ENCODE assay signal across 22 mouse cellular contexts in genomic region chr10:4092990-4093389, GRCm38 (mm10).
DNase-seq lines count a peak whose midpoint lies in the region; ATAC-seq and TF ChIP-seq lines count a peak whose summit lies in the region.
"Had no signal": no experiment of that assay in that cellular context is flagged by ENCODE, and none has a peak within 500 bp of the region (broad histone marks: within the 10 kb centered on the region; RNA-seq: fewer than 3 reads in every experiment).

No protein-coding gene starts in this region.

- no peak for TF ChIP-seq POLR2A in heart, adult 2 months (IDR thresholded peaks at IDR 0.05; ENCODE audit: insufficient read depth, low read depth, low read length)

- DNase-seq in forebrain, embryonic 11.5 days (ENCODE audit: low spot score) = peak; percentile 28
- no peak for DNase-seq in forebrain, embryonic 10.5 days (ENCODE audit: extremely low spot score, low spot score)
- DNase-seq in heart, adult 11 months = peak; percentile 74
- DNase-seq in heart, postnatal 14 days = no peak
- peak; percentile 56 for DNase-seq in heart, embryonic 10.5 days (ENCODE audit: low spot score)
- no peak for DNase-seq in heart, adult 2 months
- DNase-seq in gastrocnemius, adult 18-20 months (ENCODE audit: low spot score) = no peak
- DNase-seq: adrenal gland, adult 2 months; adrenal gland, adult 8-10 months; adrenal gland, postnatal 10 days; adrenal gland, postnatal 14 days; adrenal gland, postnatal 25 days; adrenal gland, postnatal 36 days; B cell, adult 2 months; cerebellum, adult 11 months; cerebellum, adult 11-12 months had no signal

- no peak overlapping the region for H3K27ac ChIP-seq in forebrain, embryonic 11.5 days (ENCODE audit: low read depth, low read length)
- no peak overlapping the region for H3K27ac ChIP-seq in forebrain, embryonic 10.5 days
- no peak overlapping the region for H3K27ac ChIP-seq in heart, embryonic 10.5 days
- no peak overlapping the region for H3K27ac ChIP-seq in heart, adult 2 months

- H3K4me1 ChIP-seq in forebrain, embryonic 11.5 days (replicated peaks; ENCODE audit: control insufficient read depth, insufficient read depth, low read length) = no peaks in the 10 kb centered on the region
- no peaks in the 10 kb centered on the region for H3K4me1 ChIP-seq in forebrain, embryonic 10.5 days
- H3K4me1 ChIP-seq in heart, embryonic 10.5 days = 0 out of 2 replicates have a peak, but pooled peaks cover 5% of the 10 kb centered on the region
- H3K4me1 ChIP-seq in heart, adult 2 months (ENCODE audit: control insufficient read depth, insufficient read depth, low read length) = no peaks in the 10 kb centered on the region

- no peaks in the 10 kb centered on the region for H3K9me3 ChIP-seq in forebrain, embryonic 11.5 days (ENCODE audit: control insufficient read depth, low read length)
- no peaks in the 10 kb centered on the region for H3K9me3 ChIP-seq in forebrain, embryonic 10.5 days
- H3K9me3 ChIP-seq in heart, embryonic 10.5 days = no peaks in the 10 kb centered on the region
- H3K9me3 ChIP-seq: G1E had no signal

- WGBS in forebrain, embryonic 11.5 days = 90% methylated on average over 8 of the region's 8 CpGs
- 93% methylated on average over 8 of the region's 8 CpGs for WGBS in forebrain, embryonic 10.5 days
- 84% methylated on average over 8 of the region's 8 CpGs for WGBS in heart, embryonic 10.5 days
- WGBS in heart, adult 2 months = 94% methylated on average over 8 of the region's 8 CpGs

- intact Hi-C loops in heart, postnatal 14 days (cut with DNase I) = no loop called here
- intact Hi-C loops in heart, adult 2 months (cut with DNase I) = loop anchor here (5.0 kb wide), 1 partner anchor 39 kb away; no protein-coding TSS in a partner anchor

- no peak for TF ChIP-seq CTCF in heart, adult 2 months (IDR thresholded peaks at IDR 0.05)

- no peaks in the 10 kb centered on the region for H3K79me2 ChIP-seq in heart, adult 2 months (replicated peaks; ENCODE audit: control insufficient read depth, insufficient read depth, low read length)

- H3K27me3 ChIP-seq in forebrain, embryonic 11.5 days (ENCODE audit: control insufficient read depth, insufficient read depth, low read length) = no peaks in the 10 kb centered on the region
- no peaks in the 10 kb centered on the region for H3K27me3 ChIP-seq in forebrain, embryonic 10.5 days (ENCODE audit: poor library complexity, severe bottlenecking)
- H3K27me3 ChIP-seq in heart, embryonic 10.5 days (ENCODE audit: insufficient read depth, poor library complexity, severe bottlenecking) = no peaks in the 10 kb centered on the region
- H3K27me3 ChIP-seq in heart, adult 2 months (ENCODE audit: control insufficient read depth, insufficient read depth, low read length) = no peaks in the 10 kb centered on the region
- H3K27me3 ChIP-seq: CH12.LX, Patski had no signal

- no peak overlapping the region for H3K4me2 ChIP-seq in forebrain, embryonic 11.5 days (ENCODE audit: low read depth, low read length, severe bottlenecking)

- H3K9ac ChIP-seq in forebrain, embryonic 11.5 days (ENCODE audit: low read length) = no peak overlapping the region
- no peak overlapping the region for H3K9ac ChIP-seq in heart, adult 2 months (ENCODE audit: low read depth, low read length)

- H3K4me3 ChIP-seq in forebrain, embryonic 11.5 days (ENCODE audit: low read depth, low read length) = no peak overlapping the region
- H3K4me3 ChIP-seq in forebrain, embryonic 10.5 days = no peak overlapping the region
- H3K4me3 ChIP-seq in heart, embryonic 10.5 days = no peak overlapping the region
- H3K4me3 ChIP-seq in heart, adult 2 months = no peak overlapping the region

- ATAC-seq in forebrain, embryonic 11.5 days (replicated peaks; ENCODE audit: low FRiP score) = no peak
- ATAC-seq in monocyte, adult 5-6 weeks (replicated peaks; ENCODE audit: insufficient number of reproducible peaks, low FRiP score, low TSS enrichment, poor library complexity, severe bottlenecking) = peak; percentile 44; the same call in 1 of the 2 replicates
- ATAC-seq: activated CD4-positive, CD25-positive, alpha-beta regulatory T cell, adult 4 months; CD4-positive, CD25-positive, alpha-beta regulatory T cell, adult 4 months; Patski had no signal

- H3K36me3 ChIP-seq in forebrain, embryonic 11.5 days (ENCODE audit: control insufficient read depth, insufficient read depth, low read length) = no peaks in the 10 kb centered on the region; the same call in 1 of the 2 replicates
- peaks cover 65% of the 10 kb centered on the region for H3K36me3 ChIP-seq in forebrain, embryonic 10.5 days (replicated peaks)
- H3K36me3 ChIP-seq in heart, embryonic 10.5 days = peaks cover 38% of the 10 kb centered on the region
- no peaks in the 10 kb centered on the region for H3K36me3 ChIP-seq in heart, adult 2 months (ENCODE audit: control insufficient read depth, insufficient read depth, low read length)

- TF ChIP-seq EP300 in heart, adult 2 months (IDR thresholded peaks at IDR 0.05; ENCODE audit: insufficient read depth, low read depth, low read length) = no peak

Comparison
In these comparisons a context has a peak if more than half of its experiments do, and no peak if none do; other contexts are left out.
1. DNase-seq: peak in forebrain, embryonic 11.5 days (single experiment), heart, adult 11 months (single experiment) and heart, embryonic 10.5 days (single experiment); none in forebrain, embryonic 10.5 days (single experiment), heart, postnatal 14 days (0 of 2), heart, adult 2 months (0 of 2) and gastrocnemius, adult 18-20 months (single experiment).